Mouse (Mus musculus): ENCODE measurements around the gene Rusc2.

GRCm38 (mm10) chr4:43454041-43454836, 72.5 kb downstream of the Rusc2 start, which contains the start of gene Cd72:
- TF ChIP-seq CTCF (conservative IDR thresholded peaks at IDR 0.05; ENCODE audit: low read length) (no peak), POU5F1 (IDR thresholded peaks at IDR 0.05; ENCODE audit: borderline replicate concordance, low read length) (no peak), NANOG (IDR thresholded peaks at IDR 0.05; ENCODE audit: borderline replicate concordance, low read length) (no peak)
